Mouse (Mus musculus): ENCODE data around the gene Arpc2. TPM values are rescaled to one million over a fixed set of nuclear protein-coding genes. Genes with fewer than 3 reads are reported as not detected.

Arpc2 gene
- total and polyA plus RNA-seq, 3 experiments, result 108 to 423 (median 141) TPM

GRCm38 (mm10) chr1:74278538-74278937 lies 42.7 kb downstream of the Arpc2 start, which contains the start of gene Gpbar1:
Gene Gpbar1 (plus strand): TSS chr1:74278550.
- Histone ChIP-seq H3K9ac (ENCODE audit: control insufficient read depth, low read depth, low read length, poor library complexity, severe bottlenecking) (no peak within 1 kb of the TSS), H3K27me3 (ENCODE audit: control insufficient read depth in 1 of 2, insufficient read depth in 2 of 2, low read length in 2 of 2) (no peaks in the 10 kb centered on the region), H3K36me3 (ENCODE audit: control insufficient read depth in 1 of 2, insufficient read depth in 2 of 2, low read length in 2 of 2) (no peaks in the 10 kb centered on the region), H3K9me3 (replicated peaks; ENCODE audit: insufficient read depth, low read length) (no peaks in the 10 kb centered on the region), H3K27ac (ENCODE audit: control insufficient read depth, low read depth, low read length) (no peak within 1 kb of the TSS), H3K4me1 (ENCODE audit: control insufficient read depth in 1 of 2, insufficient read depth in 2 of 2, low read length in 2 of 2) (peaks cover 0 to under 1% of the 10 kb centered on the region in 2 experiments; a peak in 1 of 4 replicates), H3K79me2 (ENCODE audit: control insufficient read depth, insufficient read depth, low read length, poor library complexity) (peaks cover 4% of the 10 kb centered on the region), H3K4me3 (ENCODE audit: control insufficient read depth in 1 of 2, insufficient read depth in 1 of 2, low read depth in 2 of 2, low read length in 2 of 2) (no peak within 1 kb of the TSS)
- TF ChIP-seq SMC3 (IDR thresholded peaks at IDR 0.05; ENCODE audit: low read depth, low read length) (no peak), ELF1 (IDR thresholded peaks at IDR 0.05; ENCODE audit: low read depth, low read length) (no peak), USF2 (IDR thresholded peaks at IDR 0.05; ENCODE audit: borderline replicate concordance in 1 of 2, insufficient read depth in 1 of 2, low read depth in 1 of 2, low read length in 2 of 2) (no peak)
- DNase-seq (ENCODE audit: low read depth, low spot score), result no peak

- Histone ChIP-seq H3K79me2 (ENCODE audit: control insufficient read depth, insufficient read depth, low read length, poor library complexity) (peaks cover 8% of the 10 kb centered on the region), H3K27ac (ENCODE audit: control insufficient read depth, low read depth, low read length) (no peak overlapping the region), H3K9ac (ENCODE audit: control insufficient read depth, low read depth, low read length, poor library complexity, severe bottlenecking) (no peak overlapping the region), H3K4me3 (ENCODE audit: control insufficient read depth in 1 of 2, insufficient read depth in 1 of 2, low read depth in 2 of 2, low read length in 2 of 2) (no peak overlapping the region), H3K36me3 (ENCODE audit: control insufficient read depth in 1 of 2, insufficient read depth in 2 of 2, low read length in 2 of 2) (no peaks in the 10 kb centered on the region), H3K4me1 (ENCODE audit: control insufficient read depth in 1 of 2, insufficient read depth in 2 of 2, low read length in 2 of 2) (peaks cover 0 to 3% of the 10 kb centered on the region in 2 experiments; a peak in 1 of 4 replicates), H3K27me3 (ENCODE audit: control insufficient read depth in 1 of 2, insufficient read depth in 2 of 2, low read length in 2 of 2) (no peaks in the 10 kb centered on the region), H3K9me3 (replicated peaks; ENCODE audit: insufficient read depth, low read length) (no peaks in the 10 kb centered on the region)
- DNase-seq (ENCODE audit: low read depth, low spot score), result no peak
- TF ChIP-seq E2F4 (IDR thresholded peaks at IDR 0.05; ENCODE audit: borderline replicate concordance, low read depth, low read length) (no peak), TCF12 (IDR thresholded peaks at IDR 0.05; ENCODE audit: low read depth, low read length) (no peak), TAL1 (IDR thresholded peaks at IDR 0.05; ENCODE audit: low read length) (no peak), ETS1 (IDR thresholded peaks at IDR 0.05; ENCODE audit: low read depth, low read length) (no peak), CHD2 (IDR thresholded peaks at IDR 0.05; ENCODE audit: low read length) (no peak)
Observed at GRCm38 (mm10) chr1:74278988-74279387, 43.1 kb downstream of the Arpc2 start.

GRCm38 (mm10) chr1:74280591-74281325 lies 44.9 kb downstream of the Arpc2 start:
- no peak for DNase-seq (ENCODE audit: low read depth, low spot score)
- Histone ChIP-seq H3K27me3 (ENCODE audit: control insufficient read depth in 1 of 2, insufficient read depth in 2 of 2, low read length in 2 of 2) (no peaks in the 10 kb centered on the region), H3K79me2 (ENCODE audit: control insufficient read depth, insufficient read depth, low read length, poor library complexity) (peaks cover 9% of the 10 kb centered on the region), H3K4me1 (ENCODE audit: control insufficient read depth in 1 of 2, insufficient read depth in 2 of 2, low read length in 2 of 2) (peaks cover 0 to 3% of the 10 kb centered on the region in 2 experiments; a peak in 2 of 4 replicates), H3K27ac (ENCODE audit: control insufficient read depth, low read depth, low read length) (no peak overlapping the region), H3K36me3 (ENCODE audit: control insufficient read depth in 1 of 2, insufficient read depth in 2 of 2, low read length in 2 of 2) (no peaks in the 10 kb centered on the region), H3K9ac (ENCODE audit: control insufficient read depth, low read depth, low read length, poor library complexity, severe bottlenecking) (no peak overlapping the region), H3K9me3 (replicated peaks; ENCODE audit: insufficient read depth, low read length) (no peaks in the 10 kb centered on the region), H3K4me3 (ENCODE audit: control insufficient read depth in 1 of 2, insufficient read depth in 1 of 2, low read depth in 2 of 2, low read length in 2 of 2) (no peak overlapping the region)
- no peak for TF ChIP-seq ZKSCAN1 (IDR thresholded peaks at IDR 0.05; ENCODE audit: low read depth, low read length)

All from MEL (cell line).